Mouse (Mus musculus) megakaryocyte, embryonic 14.5 days (primary cell): Measurements from ENCODE around the gene Gmnn.

Experiments
- FLI1 ChIP-seq: IDR thresholded peaks from 2 replicates; pipeline ENCODE4 v1.6.1; 2012; ENCODE audit warnings: low read length, inconsistent platforms, mixed read lengths
- GATA1 ChIP-seq: IDR thresholded peaks from 3 replicates; pipeline ENCODE4 v1.6.1; 2012; ENCODE audit warnings: mixed read lengths, low read length, inconsistent platforms, borderline replicate concordance

GRCm38 (mm10) chr13:24714360-24714885 lies 47.3 kb downstream of the Gmnn start:
- TF ChIP-seq GATA1 (no peak), FLI1 (no peak)
